Mouse (Mus musculus): ENCODE data around the gene Odaph. TPM values are rescaled to one million over a fixed set of nuclear protein-coding genes. Genes with fewer than 3 reads are reported as not detected.

Odaph gene
- polyA plus RNA-seq, 1 experiment from 2014 or later: not detected

- ATAC-seq (ENCODE audit: insufficient number of reproducible peaks, insufficient read depth, low FRiP score, low TSS enrichment): no peak
- H3K27me3 ChIP-seq: no peaks in the 10 kb centered on the region
- H3K4me2 ChIP-seq (replicated peaks): no peak overlapping the region
- H3K9ac ChIP-seq: no peak overlapping the region
- no peaks in the 10 kb centered on the region for H3K4me1 ChIP-seq
- H3K4me3 ChIP-seq: no peak overlapping the region
- 81% methylated on average over 6 of the region's 6 CpGs for WGBS
- H3K9me3 ChIP-seq: no peaks in the 10 kb centered on the region
- no peaks in the 10 kb centered on the region for H3K36me3 ChIP-seq
- no peak overlapping the region for H3K27ac ChIP-seq
These were observed 4.1 kb downstream of the Odaph start for GRCm38 (mm10) chr5:91991191-91991937.

- Histone ChIP-seq H3K9ac (no peak overlapping the region), H3K4me2 (replicated peaks) (no peak overlapping the region), H3K4me1 (no peaks in the 10 kb centered on the region), H3K27me3 (no peaks in the 10 kb centered on the region), H3K9me3 (no peaks in the 10 kb centered on the region), H3K4me3 (no peak overlapping the region), H3K27ac (no peak overlapping the region), H3K36me3 (no peaks in the 10 kb centered on the region)
- WGBS: 85% methylated on average over 2 of the region's 2 CpGs
- no peak for ATAC-seq (ENCODE audit: insufficient number of reproducible peaks, insufficient read depth, low FRiP score, low TSS enrichment)
These were observed 5.8 kb downstream of the Odaph start for GRCm38 (mm10) chr5:91993061-91993460.

- no peaks in the 10 kb centered on the region for H3K36me3 ChIP-seq
- no peaks in the 10 kb centered on the region for H3K27me3 ChIP-seq
- no peak overlapping the region for H3K27ac ChIP-seq
- H3K9me3 ChIP-seq: no peaks in the 10 kb centered on the region
- 64% methylated on average over 13 of the region's 13 CpGs for WGBS
- H3K4me3 ChIP-seq: no peak overlapping the region
- no peak for ATAC-seq (ENCODE audit: insufficient number of reproducible peaks, insufficient read depth, low FRiP score, low TSS enrichment)
- H3K4me1 ChIP-seq: no peaks in the 10 kb centered on the region
- no peak overlapping the region for H3K4me2 ChIP-seq (replicated peaks)
- no peak overlapping the region for H3K9ac ChIP-seq
These were observed 7.3 kb downstream of the Odaph start for GRCm38 (mm10) chr5:91994546-91994945.

- no peak overlapping the region for H3K4me3 ChIP-seq
These were observed 13.5 kb downstream of the Odaph start for GRCm38 (mm10) chr5:92000770-92001169.

GRCm38 (mm10) chr5:92003011-92003410 is 15.7 kb downstream of the Odaph start:
- Histone ChIP-seq H3K4me3 (no peak overlapping the region), H3K4me2 (replicated peaks) (no peak overlapping the region), H3K4me1 (no peaks in the 10 kb centered on the region), H3K27ac (no peak overlapping the region), H3K27me3 (no peaks in the 10 kb centered on the region), H3K9me3 (no peaks in the 10 kb centered on the region), H3K36me3 (no peaks in the 10 kb centered on the region), H3K9ac (no peak overlapping the region)
- ATAC-seq (ENCODE audit: insufficient number of reproducible peaks, insufficient read depth, low FRiP score, low TSS enrichment): no peak
- WGBS: 70% methylated on average over 2 of the region's 2 CpGs

More at GRCm38 (mm10) chr5:92000770-92001169, 13.5 kb downstream of the Odaph start:
- Histone ChIP-seq H3K4me1 (no peaks in the 10 kb centered on the region), H3K27ac (no peak overlapping the region), H3K9me3 (no peaks in the 10 kb centered on the region), H3K27me3 (no peaks in the 10 kb centered on the region), H3K36me3 (no peaks in the 10 kb centered on the region), H3K9ac (no peak overlapping the region), H3K4me2 (replicated peaks) (no peak overlapping the region)
- ATAC-seq (ENCODE audit: insufficient number of reproducible peaks, insufficient read depth, low FRiP score, low TSS enrichment): no peak
- WGBS: 59% methylated on average over 2 of the region's 2 CpGs

GRCm38 (mm10) chr5:92009827-92010226 is 22.6 kb downstream of the Odaph start:
- no peak overlapping the region for H3K4me3 ChIP-seq
- H3K27ac ChIP-seq: no peak overlapping the region
- no peak for ATAC-seq (ENCODE audit: insufficient number of reproducible peaks, insufficient read depth, low FRiP score, low TSS enrichment)
- H3K27me3 ChIP-seq: no peaks in the 10 kb centered on the region
- H3K4me1 ChIP-seq: no peaks in the 10 kb centered on the region
- H3K36me3 ChIP-seq: no peaks in the 10 kb centered on the region
- H3K9ac ChIP-seq: no peak overlapping the region
- no peak overlapping the region for H3K4me2 ChIP-seq (replicated peaks)
- H3K9me3 ChIP-seq: no peaks in the 10 kb centered on the region
- 31% methylated on average over 2 of the region's 2 CpGs for WGBS

GRCm38 (mm10) chr5:92011756-92012155 is 24.5 kb downstream of the Odaph start:
- Histone ChIP-seq H3K27me3 (no peaks in the 10 kb centered on the region), H3K9ac (no peak overlapping the region), H3K36me3 (no peaks in the 10 kb centered on the region), H3K9me3 (no peaks in the 10 kb centered on the region), H3K4me2 (replicated peaks) (no peak overlapping the region), H3K4me3 (no peak overlapping the region), H3K4me1 (no peaks in the 10 kb centered on the region), H3K27ac (no peak overlapping the region)
- 69% methylated on average over 7 of the region's 7 CpGs for WGBS
- ATAC-seq (ENCODE audit: insufficient number of reproducible peaks, insufficient read depth, low FRiP score, low TSS enrichment): no peak

- H3K4me2 ChIP-seq (replicated peaks): no peak overlapping the region
- no peak overlapping the region for H3K9ac ChIP-seq
- no peak overlapping the region for H3K27ac ChIP-seq
- H3K9me3 ChIP-seq: no peaks in the 10 kb centered on the region
- ATAC-seq (ENCODE audit: insufficient number of reproducible peaks, insufficient read depth, low FRiP score, low TSS enrichment): no peak
- H3K36me3 ChIP-seq: no peaks in the 10 kb centered on the region
- no peaks in the 10 kb centered on the region for H3K4me1 ChIP-seq
- no peaks in the 10 kb centered on the region for H3K27me3 ChIP-seq
- H3K4me3 ChIP-seq: no peak overlapping the region
- 59% methylated on average over 2 of the region's 2 CpGs for WGBS
These were observed 32.7 kb downstream of the Odaph start for GRCm38 (mm10) chr5:92019960-92020359.

GRCm38 (mm10) chr5:92042377-92043348 is 55.4 kb downstream of the Odaph start:
- Histone ChIP-seq H3K27ac (no peak overlapping the region), H3K4me2 (replicated peaks) (peak overlapping the region; percentile 91), H3K4me3 (peak overlapping the region; percentile 71), H3K9ac (peak overlapping the region; percentile 37; the same call in 1 of the 2 replicates), H3K4me1 (no peaks in the 10 kb centered on the region), H3K36me3 (no peaks in the 10 kb centered on the region), H3K9me3 (no peaks in the 10 kb centered on the region), H3K27me3 (peaks cover 9% of the 10 kb centered on the region)
- peak; percentile 97 for ATAC-seq (ENCODE audit: insufficient number of reproducible peaks, insufficient read depth, low FRiP score, low TSS enrichment)
- WGBS: under 1% methylated on average over 62 of the region's 68 CpGs

GRCm38 (mm10) chr5:92043783-92044182 is 56.5 kb downstream of the Odaph start, which contains the start of gene Cdkl2:
TSS of gene Cdkl2 (minus strand) at chr5:92043883.
- Histone ChIP-seq H3K4me1 (no peaks in the 10 kb centered on the region), H3K4me3 (peak within 1 kb of the TSS; percentile 71), H3K9me3 (no peaks in the 10 kb centered on the region), H3K27ac (no peak within 1 kb of the TSS), H3K4me2 (replicated peaks) (peak within 1 kb of the TSS; percentile 91), H3K27me3 (peaks cover 9% of the 10 kb centered on the region), H3K36me3 (no peaks in the 10 kb centered on the region), H3K9ac (peak within 1 kb of the TSS; percentile 37; the same call in 1 of the 2 replicates)
- 80% methylated on average over 4 of the region's 4 CpGs for WGBS
- no peak for ATAC-seq (ENCODE audit: insufficient number of reproducible peaks, insufficient read depth, low FRiP score, low TSS enrichment)

All from embryonic facial prominence, embryonic 12.5 days (tissue).